Mouse (Mus musculus) myocyte (in vitro differentiated cells): ENCODE results near the gene Fam167b. TPM values are rescaled to one million over a fixed set of nuclear protein-coding genes. Genes with fewer than 3 reads are reported as not detected.

Source experiments
- H3K27me3 ChIP-seq: one replicate; pipeline ENCODE4 v1.6.1; 2011; ENCODE audit not compliant: control insufficient read depth, insufficient read depth, insufficient read length
- H3K36me3 ChIP-seq: one replicate; pipeline ENCODE4 v1.6.1; 2011; ENCODE audit not compliant: control insufficient read depth, insufficient read depth
- H3K4me2 ChIP-seq: one replicate; pipeline ENCODE4 v1.6.1; 2011; ENCODE audit warnings: low read depth, control low read depth
- H3K4me3 ChIP-seq: one replicate; pipeline ENCODE4 v1.5.1; 2011; ENCODE audit warnings: mild to moderate bottlenecking, control low read depth, moderate library complexity
- H3K79me2 ChIP-seq: one replicate; pipeline ENCODE4 v1.6.1; 2011; ENCODE audit not compliant: control insufficient read depth, insufficient read depth
- H3ac ChIP-seq: one replicate; pipeline ENCODE4 v1.6.1; 2011; ENCODE audit not compliant: control insufficient read depth, insufficient read length
- CEBPB ChIP-seq: IDR thresholded peaks from 2 replicates; pipeline ENCODE4 v1.6.1; 2011; ENCODE audit warnings: mild to moderate bottlenecking, moderate library complexity; ENCODE audit not compliant: poor library complexity, insufficient read depth, severe bottlenecking
- E2F4 ChIP-seq: IDR thresholded peaks from one replicate; pipeline ENCODE4 v1.6.1; 2011; ENCODE audit warnings: mild to moderate bottlenecking, control low read depth, moderate library complexity; ENCODE audit not compliant: insufficient read depth
- MAX ChIP-seq: IDR thresholded peaks from one replicate; pipeline ENCODE4 v1.6.1; 2011; ENCODE audit warnings: low read depth, mild to moderate bottlenecking, control low read depth
- MYOD1 ChIP-seq, 3 experiments: IDR thresholded peaks; one replicate each; pipeline ENCODE4 v1.6.1; 2011; ENCODE audit warnings: control low read depth in 2 of 3, low read depth in 2 of 3, mild to moderate bottlenecking in 2 of 3, moderate library complexity in 1 of 3; ENCODE audit not compliant: insufficient read length in 2 of 3, control insufficient read depth in 1 of 3
- MYOG ChIP-seq, 3 experiments: IDR thresholded peaks; one replicate each; pipeline ENCODE4 v1.6.1; 2011; ENCODE audit warnings: control low read depth in 2 of 3, low read depth in 2 of 3, mild to moderate bottlenecking in 2 of 3; ENCODE audit not compliant: insufficient read length in 2 of 3, control insufficient read depth in 1 of 3, insufficient read depth in 1 of 3
- POLR2A ChIP-seq: IDR thresholded peaks from one replicate; pipeline ENCODE4 v1.6.1; 2011; ENCODE audit warnings: low read depth, mild to moderate bottlenecking, control low read depth, moderate library complexity; ENCODE audit not compliant: insufficient read length
- POLR2AphosphoS2 ChIP-seq: IDR thresholded peaks from one replicate; pipeline ENCODE4 v1.6.1; 2011; ENCODE audit warnings: low read depth, control low read depth; ENCODE audit not compliant: insufficient read length
- REST ChIP-seq: IDR thresholded peaks from one replicate; pipeline ENCODE4 v1.6.1; 2011; ENCODE audit warnings: mild to moderate bottlenecking, control low read depth, moderate library complexity; ENCODE audit not compliant: insufficient read depth, insufficient read length
- SRF ChIP-seq: IDR thresholded peaks from one replicate; pipeline ENCODE4 v1.6.1; 2011; ENCODE audit warnings: low read depth; ENCODE audit not compliant: control insufficient read depth, insufficient read length
- TCF12 ChIP-seq: IDR thresholded peaks from one replicate; pipeline ENCODE4 v1.6.1; 2011; ENCODE audit warnings: mild to moderate bottlenecking, control low read depth; ENCODE audit not compliant: poor library complexity, insufficient read depth, severe bottlenecking
- TCF3 ChIP-seq: IDR thresholded peaks from one replicate; pipeline ENCODE4 v1.6.1; 2011; ENCODE audit warnings: low read depth, control low read depth; ENCODE audit not compliant: insufficient read length
- USF1 ChIP-seq: IDR thresholded peaks from one replicate; pipeline ENCODE4 v1.6.1; 2011; ENCODE audit warnings: low read depth, mild to moderate bottlenecking, control low read depth, moderate library complexity
- polyA plus RNA-seq: library from polyadenylated mRNA; unstranded; fragments of >200 nt; fragmentation: generic; extraction: Trizol; gene quantifications from one replicate; pipeline ENCODE4 v1.2.1, GENCODE M21; 2012; ENCODE audit warnings: missing spikeins

Fam167b gene
- polyA plus RNA-seq, 1 experiment, result 0.10 TPM

DNA sequence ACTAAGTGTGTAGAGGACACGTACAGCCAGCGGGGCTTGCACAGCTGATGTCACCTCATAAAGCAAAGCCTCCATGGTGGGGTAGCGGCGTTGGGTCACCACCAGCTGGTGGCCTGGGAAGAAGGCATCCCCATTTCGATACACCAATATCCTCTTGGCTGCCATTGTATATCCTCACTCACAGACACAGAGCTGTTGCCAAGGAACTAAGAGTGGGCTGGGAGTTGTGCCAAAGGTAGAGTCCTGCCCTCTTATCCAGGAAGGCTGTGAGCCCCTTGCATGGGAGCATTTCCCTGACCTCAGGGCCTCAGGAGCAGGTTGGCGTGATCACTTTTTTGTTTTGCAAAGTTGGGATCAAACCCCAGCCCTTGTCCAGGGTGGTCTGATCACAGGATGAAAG is 35.7 kb upstream of the Fam167b start, which contains the start of gene Dcdc2b:
Gene Dcdc2b, minus strand, starts transcription at position 165 of the 400 bp plus-strand sequence.
- H3K4me2 ChIP-seq, result no peak within 1 kb of the TSS
- no peaks in the 10 kb centered on the region for H3K36me3 ChIP-seq
- no peak within 1 kb of the TSS for H3K4me3 ChIP-seq
- no peak within 1 kb of the TSS for H3ac ChIP-seq
- peaks cover 5% of the 10 kb centered on the region for H3K79me2 ChIP-seq
- TF ChIP-seq SRF, result no peak
- TF ChIP-seq POLR2AphosphoS2, result peak; percentile 57
- no peak for TF ChIP-seq POLR2A
- TF ChIP-seq E2F4, result no peak
- no peaks in the 10 kb centered on the region for H3K27me3 ChIP-seq

GRCm38 (mm10) chr4:129610472-129610871 is 32.1 kb upstream of the Fam167b start:
- peak in 2 of 3 experiments; percentile 17 to 52 for TF ChIP-seq MYOD1 (IDR thresholded peaks at IDR 0.05; ENCODE audit: control insufficient read depth in 1 of 3, insufficient read length in 2 of 3, low read depth in 2 of 3)
- peak in 2 of 3 experiments; percentile 19 to 72 for TF ChIP-seq MYOG (IDR thresholded peaks at IDR 0.05; ENCODE audit: control insufficient read depth in 1 of 3, insufficient read depth in 1 of 3, insufficient read length in 2 of 3, low read depth in 2 of 3)
- no peak for TF ChIP-seq REST
- TF ChIP-seq TCF12, result no peak
- TF ChIP-seq POLR2A, result no peak
- TF ChIP-seq SRF, result no peak
- peak; percentile 31 for TF ChIP-seq POLR2AphosphoS2
- H3K36me3 ChIP-seq, result peaks cover 5% of the 10 kb centered on the region
- no peak overlapping the region for H3K4me2 ChIP-seq

GRCm38 (mm10) chr4:129610026-129610425 is 31.7 kb upstream of the Fam167b start:
- Histone ChIP-seq H3K27me3 (no peaks in the 10 kb centered on the region), H3ac (no peak overlapping the region), H3K4me2 (no peak overlapping the region), H3K36me3 (peaks cover 5% of the 10 kb centered on the region), H3K4me3 (no peak overlapping the region), H3K79me2 (no peaks in the 10 kb centered on the region)
- no peak for TF ChIP-seq POLR2AphosphoS2
- TF ChIP-seq MAX, result no peak
- TF ChIP-seq CEBPB, result no peak
- no peak for TF ChIP-seq POLR2A
- TF ChIP-seq SRF, result no peak
- no peak for TF ChIP-seq USF1
- TF ChIP-seq MYOD1 (IDR thresholded peaks at IDR 0.05; ENCODE audit: control insufficient read depth in 1 of 3, insufficient read length in 2 of 3, low read depth in 2 of 3), result no peak
- no peak for TF ChIP-seq MYOG (IDR thresholded peaks at IDR 0.05; ENCODE audit: control insufficient read depth in 1 of 3, insufficient read depth in 1 of 3, insufficient read length in 2 of 3, low read depth in 2 of 3)
- no peak for TF ChIP-seq TCF12
- no peak for TF ChIP-seq TCF3

More at GRCm38 (mm10) chr4:129610472-129610871, 32.1 kb upstream of the Fam167b start:
- Histone ChIP-seq H3ac (no peak overlapping the region), H3K4me3 (no peak overlapping the region), H3K79me2 (no peaks in the 10 kb centered on the region), H3K27me3 (no peaks in the 10 kb centered on the region)

- Histone ChIP-seq H3K4me2 (no peak overlapping the region), H3K36me3 (peaks cover 7% of the 10 kb centered on the region), H3K4me3 (no peak overlapping the region), H3ac (no peak overlapping the region), H3K79me2 (no peaks in the 10 kb centered on the region), H3K27me3 (no peaks in the 10 kb centered on the region)
- TF ChIP-seq MAX (no peak), TCF12 (no peak), CEBPB (no peak), POLR2AphosphoS2 (peak; percentile 18), MYOD1 (IDR thresholded peaks at IDR 0.05; ENCODE audit: control insufficient read depth in 1 of 3, insufficient read length in 2 of 3, low read depth in 2 of 3) (no peak), POLR2A (no peak), REST (no peak), TCF3 (no peak)
These were observed 30.8 kb upstream of the Fam167b start for GRCm38 (mm10) chr4:129609139-129609631.

GRCm38 (mm10) chr4:129608426-129609025 is 30.2 kb upstream of the Fam167b start:
- Histone ChIP-seq H3K79me2 (peaks cover under 1% of the 10 kb centered on the region), H3K36me3 (peaks cover 12% of the 10 kb centered on the region), H3K27me3 (no peaks in the 10 kb centered on the region), H3ac (no peak overlapping the region), H3K4me2 (no peak overlapping the region), H3K4me3 (no peak overlapping the region)
- no peak for TF ChIP-seq E2F4
- peak; percentile 52 for TF ChIP-seq POLR2AphosphoS2
